ENCODE assay signal across 17 mouse cellular contexts in genomic region chr5:69252366-69252765, GRCm38 (mm10).
"Had no signal": no experiment of that assay in that cellular context is flagged by ENCODE, and none has a peak within 500 bp of the region (broad histone marks: within the 10 kb centered on the region; RNA-seq: fewer than 3 reads in every experiment).

No protein-coding gene starts in this region.

- DNase-seq: gastrocnemius, postnatal 10 days; gastrocnemius, postnatal 25 days; heart, adult 18-20 months; heart, postnatal 10 days; heart, postnatal 4 days; kidney, adult 18-20 months; kidney, adult 8-10 months; kidney, postnatal 10 days; kidney, postnatal 25 days; kidney, postnatal 4 days; liver; liver, embryonic 13.5 days; liver, postnatal 0 days had no signal

- ATAC-seq: hindbrain, embryonic 16.5 days; inflammation-experienced regulatory T-cells, adult 6 months; intestine, embryonic 15.5 days; intestine, postnatal 0 days; liver, postnatal 0 days had no signal
